Mouse (Mus musculus) CH12.LX (cell line): ENCODE data around the gene Taldo1. TPM values are rescaled to one million over a fixed set of nuclear protein-coding genes. Genes with fewer than 3 reads are reported as not detected.

Experiments
- DNase-seq: peaks from one replicate; pipeline ENCODE4 v3.0.0-alpha.2; 2013; ENCODE audit errors: extremely low read depth
- H3K27ac ChIP-seq: 2 replicates; pipeline ENCODE4 v1.5.1; 2012; ENCODE audit warnings: low read depth, mild to moderate bottlenecking, control low read depth, moderate library complexity; ENCODE audit not compliant: insufficient read depth
- H3K27me3 ChIP-seq: replicated peaks from 2 replicates; pipeline ENCODE3; 2012; ENCODE audit warnings: inconsistent platforms
- H3K36me3 ChIP-seq, 2 experiments: replicated peaks in 1 of 2; 2 replicates each; pipeline versions ENCODE3 to v1.6.1; 2012; ENCODE audit warnings: inconsistent platforms in 1 of 2, low read length in 1 of 2, mild to moderate bottlenecking in 1 of 2, mixed read lengths in 1 of 2, moderate library complexity in 1 of 2; ENCODE audit not compliant: control insufficient read depth in 1 of 2, insufficient read depth in 1 of 2
- H3K4me1 ChIP-seq, 2 experiments: 2 replicates each; pipeline ENCODE4 v1.6.1; 2012; ENCODE audit warnings: inconsistent platforms in 1 of 2, moderate library complexity in 1 of 2; ENCODE audit not compliant: insufficient read depth in 2 of 2, control insufficient read depth in 1 of 2
- H3K4me2 ChIP-seq: 2 replicates; pipeline ENCODE4 v1.6.1; 2012; ENCODE audit warnings: low read depth, mild to moderate bottlenecking, control low read depth; ENCODE audit not compliant: poor library complexity, insufficient read depth, severe bottlenecking
- H3K4me3 ChIP-seq, 3 experiments: fragments of 150-350 bp in 1 of 3; sonication (generic) in 1 of 3; replicated peaks in 1 of 3; 2 replicates each; pipeline versions ENCODE3 to v1.5.1; 2011 to 2012; ENCODE audit warnings: low read depth in 2 of 3, low read length in 2 of 3, mild to moderate bottlenecking in 2 of 3, moderate library complexity in 2 of 3, control low read depth in 1 of 3, improper control_type of control experiment in 1 of 3, inconsistent platforms in 1 of 3, mixed read lengths in 1 of 3; ENCODE audit not compliant: poor library complexity in 1 of 3
- H3K79me2 ChIP-seq: replicated peaks from 2 replicates; pipeline ENCODE4 v1.6.1; 2012; ENCODE audit warnings: mild to moderate bottlenecking, moderate library complexity; ENCODE audit not compliant: control insufficient read depth, poor library complexity, insufficient read depth, severe bottlenecking; ENCODE audit errors: extremely low read depth
- H3K9ac ChIP-seq: 2 replicates; pipeline ENCODE4 v1.6.1; 2012; ENCODE audit warnings: low read depth, mild to moderate bottlenecking, control low read depth, moderate library complexity; ENCODE audit not compliant: insufficient read depth
- H3K9me3 ChIP-seq: replicated peaks from 2 replicates; pipeline ENCODE3; 2012; ENCODE audit warnings: low read length, inconsistent platforms, mixed read lengths
- BHLHE40 ChIP-seq: IDR thresholded peaks from 2 replicates; pipeline ENCODE4 v1.6.1; 2011; ENCODE audit warnings: mild to moderate bottlenecking, low read depth, low read length, improper control_type of control experiment
- CTCF ChIP-seq, 2 experiments: IDR thresholded peaks in 1 of 2; conservative IDR thresholded peaks in 1 of 2; 2 replicates each; pipeline ENCODE4 v1.5.1; 2011 to 2012; ENCODE audit warnings: low read depth in 2 of 2, low read length in 2 of 2, improper control_type of control experiment in 1 of 2, inconsistent platforms in 1 of 2, mild to moderate bottlenecking in 1 of 2, moderate library complexity in 1 of 2
- ELF1 ChIP-seq: IDR thresholded peaks from 2 replicates; pipeline ENCODE4 v1.6.1; 2014; ENCODE audit warnings: low read depth, mild to moderate bottlenecking, inconsistent platforms, low read length, improper control_type of control experiment
- EP300 ChIP-seq: IDR thresholded peaks from 2 replicates; pipeline ENCODE4 v1.6.1; 2011; ENCODE audit warnings: low read length, improper control_type of control experiment
- HCFC1 ChIP-seq: IDR thresholded peaks from 2 replicates; pipeline ENCODE4 v1.6.1; 2012; ENCODE audit warnings: low read depth, mild to moderate bottlenecking, inconsistent platforms, low read length, improper control_type of control experiment
- IRF4 ChIP-seq: IDR thresholded peaks from 2 replicates; pipeline ENCODE4 v1.6.1; 2014; ENCODE audit warnings: low read depth, mild to moderate bottlenecking, inconsistent platforms, low read length, improper control_type of control experiment
- JUN ChIP-seq: IDR thresholded peaks from 2 replicates; pipeline ENCODE4 v1.6.1; 2011; ENCODE audit warnings: low read depth, mild to moderate bottlenecking, low read length, improper control_type of control experiment, moderate library complexity; ENCODE audit not compliant: insufficient read depth
- MAFK ChIP-seq: IDR thresholded peaks from 2 replicates; pipeline ENCODE4 v1.6.1; 2011; ENCODE audit warnings: low read length, improper control_type of control experiment; ENCODE audit not compliant: insufficient replicate concordance
- MAX ChIP-seq: IDR thresholded peaks from 2 replicates; pipeline ENCODE4 v1.6.1; 2011; ENCODE audit warnings: low read length, improper control_type of control experiment
- MEF2A ChIP-seq: IDR thresholded peaks from 2 replicates; pipeline ENCODE4 v1.6.1; 2014; ENCODE audit warnings: low read depth, mild to moderate bottlenecking, inconsistent platforms, low read length, improper control_type of control experiment, borderline replicate concordance
- MYC ChIP-seq: IDR thresholded peaks from 2 replicates; pipeline ENCODE4 v1.6.1; 2011; ENCODE audit warnings: low read depth, mild to moderate bottlenecking, improper control_type of control experiment, low read length
- PAX5 ChIP-seq: IDR thresholded peaks from 2 replicates; pipeline ENCODE4 v1.6.1; 2012; ENCODE audit warnings: low read length, inconsistent platforms, mixed read lengths
- POLR2A ChIP-seq: IDR thresholded peaks from 2 replicates; pipeline ENCODE4 v1.6.1; 2011; ENCODE audit warnings: low read depth, mild to moderate bottlenecking, improper control_type of control experiment, low read length
- RAD21 ChIP-seq: IDR thresholded peaks from 2 replicates; pipeline ENCODE4 v1.6.1; 2011; ENCODE audit warnings: low read depth, mild to moderate bottlenecking, low read length, improper control_type of control experiment, moderate library complexity
- SIN3A ChIP-seq: IDR thresholded peaks from 2 replicates; pipeline ENCODE4 v1.6.1; 2012; ENCODE audit warnings: low read length, improper control_type of control experiment, inconsistent platforms
- TBP ChIP-seq: conservative IDR thresholded peaks from 2 replicates; pipeline ENCODE4 v1.6.1; 2011; ENCODE audit warnings: low read depth, low read length, improper control_type of control experiment
- UBTF ChIP-seq: IDR thresholded peaks from 2 replicates; pipeline ENCODE4 v1.6.1; 2012; ENCODE audit warnings: low read depth, mild to moderate bottlenecking, inconsistent platforms, low read length, improper control_type of control experiment, moderate library complexity
- USF2 ChIP-seq: conservative IDR thresholded peaks from 2 replicates; pipeline ENCODE4 v1.6.1; 2011; ENCODE audit warnings: low read depth, low read length, improper control_type of control experiment
- ZC3H11A ChIP-seq: IDR thresholded peaks from 2 replicates; pipeline ENCODE4 v1.6.1; 2012; ENCODE audit warnings: low read depth, mild to moderate bottlenecking, inconsistent platforms, low read length, improper control_type of control experiment
- ZKSCAN1 ChIP-seq: IDR thresholded peaks from 2 replicates; pipeline ENCODE4 v1.6.1; 2012; ENCODE audit warnings: low read depth, inconsistent platforms, low read length, improper control_type of control experiment, borderline replicate concordance
- ZNF384 ChIP-seq: IDR thresholded peaks from 2 replicates; pipeline ENCODE4 v1.6.1; 2012; ENCODE audit warnings: low read depth, low read length, improper control_type of control experiment, inconsistent platforms
- dilution Hi-C: fragments of 300-500 bp; cut with MboI; formaldehyde crosslinking; loops from 2 replicates; pipeline ENCODE4 v1.14.3; 2020; ENCODE audit warnings: low sequenced_read_pairs; ENCODE audit not compliant: extremely low pct_unique_long_range_greater_than_20kb, extremely low pct_ligation_motif_present
- in situ Hi-C: fragments of 300-500 bp; cut with MboI; formaldehyde crosslinking; loops from 3 replicates; pipeline ENCODE4 v1.14.3; 2019; ENCODE audit warnings: low sequenced_read_pairs, low pct_ligation_motif_present, low pct_unique_long_range_greater_than_20kb, mixed read lengths
- polyA plus RNA-seq: library from polyadenylated mRNA; unstranded; fragments of >175 nt; gene quantifications from 2 replicates; pipeline ENCODE4 v1.2.1, GENCODE M21; 2012; ENCODE audit warnings: low read depth; ENCODE audit not compliant: insufficient read length
- total RNA-seq, 2 experiments: library from RNA; depleted of rRNA; stranded (reverse); fragments of 300-350 nt in 1 of 2; fragments of >200 nt in 1 of 2; gene quantifications; 2 replicates each; pipeline ENCODE4 v1.2.3; 2012 to 2014

Taldo1 gene
- total and polyA plus RNA-seq, 3 experiments, result 129 to 228 (median 188) TPM

GRCm38 (mm10) chr7:141367358-141367757 is 24.6 kb upstream of the Taldo1 start:
- H3K4me2 ChIP-seq, result no peak overlapping the region
- TF ChIP-seq ZKSCAN1, result no peak
- no peak for TF ChIP-seq TBP
- TF ChIP-seq MAX, result no peak
- TF ChIP-seq PAX5, result no peak
- TF ChIP-seq RAD21, result no peak
- no peak for TF ChIP-seq CTCF (conservative IDR thresholded peaks at IDR 0.05 in 1 of 2, IDR thresholded peaks at IDR 0.05 in 1 of 2; ENCODE audit: low read depth in 2 of 2, low read length in 2 of 2)
- H3K4me3 ChIP-seq, result no peak overlapping the region
- H3K36me3 ChIP-seq, result no peaks in the 10 kb centered on the region
- in situ Hi-C loops (loop anchor here (10.0 to 25.0 kb wide), 2 partner anchors 103 to 380 kb away; partner anchors contain the start of gene Irf7), dilution Hi-C loops (no loop called here)
- H3K4me1 ChIP-seq, result peaks cover 4 to 20% of the 10 kb centered on the region in 2 experiments; a peak in 3 of 4 replicates
- no peak overlapping the region for H3K27ac ChIP-seq
- H3K9me3 ChIP-seq, result peaks cover 5% of the 10 kb centered on the region
- peaks cover 10% of the 10 kb centered on the region for H3K27me3 ChIP-seq
- no peak for DNase-seq
- H3K79me2 ChIP-seq, result no peaks in the 10 kb centered on the region
- no peak overlapping the region for H3K9ac ChIP-seq

GRCm38 (mm10) chr7:141369918-141370317 is 22.1 kb upstream of the Taldo1 start:
- Histone ChIP-seq H3K79me2 (no peaks in the 10 kb centered on the region), H3K9ac (no peak overlapping the region), H3K4me3 (no peak overlapping the region), H3K36me3 (no peaks in the 10 kb centered on the region), H3K27ac (no peak overlapping the region), H3K4me2 (no peak overlapping the region), H3K4me1 (peaks cover 8 to 37% of the 10 kb centered on the region in 2 experiments; a peak in 3 of 4 replicates), H3K27me3 (peaks cover 5% of the 10 kb centered on the region), H3K9me3 (peaks cover 5% of the 10 kb centered on the region)
- DNase-seq, result no peak
- in situ Hi-C loops (loop anchor here (10.0 to 25.0 kb wide), 2 partner anchors 105 to 383 kb away; partner anchors contain the start of gene Irf7), dilution Hi-C loops (no loop called here)
- no peak for TF ChIP-seq ZC3H11A
- TF ChIP-seq ELF1, result 0 out of 2 replicates have a peak, but pooled peaks have one; percentile 13

- H3K9me3 ChIP-seq, result peaks cover 5% of the 10 kb centered on the region
- H3K4me3 ChIP-seq, result no peak overlapping the region
- dilution Hi-C loops, result no loop called here
- H3K9ac ChIP-seq, result peak overlapping the region; percentile 13; the same call in 1 of the 2 replicates
- no peak overlapping the region; the same call in 1 of the 2 replicates for H3K4me2 ChIP-seq
- no peak for TF ChIP-seq JUN
- TF ChIP-seq USF2, result no peak
- TF ChIP-seq MAFK, result no peak
- no peak for TF ChIP-seq IRF4
- no peak for TF ChIP-seq MEF2A
- TF ChIP-seq MYC, result no peak
- TF ChIP-seq PAX5, result no peak
- no peak for TF ChIP-seq SIN3A
- TF ChIP-seq ELF1, result no peak
- TF ChIP-seq UBTF, result no peak
- TF ChIP-seq BHLHE40, result no peak
- TF ChIP-seq RAD21, result no peak
- TF ChIP-seq POLR2A, result no peak
- no peak for TF ChIP-seq HCFC1
- no peak for TF ChIP-seq ZNF384
- no peak for TF ChIP-seq EP300
- no peak for TF ChIP-seq ZKSCAN1
- no peaks in the 10 kb centered on the region for H3K79me2 ChIP-seq
- peak; percentile 46 for DNase-seq
- no peaks in the 10 kb centered on the region for H3K27me3 ChIP-seq
- H3K36me3 ChIP-seq, result no peaks in the 10 kb centered on the region
- H3K4me1 ChIP-seq, result peaks cover 8 to 41% of the 10 kb centered on the region in 2 experiments; a peak in 3 of 4 replicates
- in situ Hi-C loops, result loop anchor here (25.0 kb wide), 1 partner anchor 385 kb away; no protein-coding TSS in a partner anchor
- no peak overlapping the region for H3K27ac ChIP-seq
Measured at GRCm38 (mm10) chr7:141371942-141372595, 19.9 kb upstream of the Taldo1 start.
